Mouse (Mus musculus) adipose tissue, adult 10 weeks (tissue): Measurements from ENCODE around the gene Gm13272. TPM values are rescaled to one million over a fixed set of nuclear protein-coding genes. Genes with fewer than 3 reads are reported as not detected.

Experiments used
- polyA plus RNA-seq: library from polyadenylated mRNA; stranded (reverse); fragments of 350-450 nt; fragmentation: Illumina TruSeq; extraction: RNeasy Lipid Tissue Mini Kit (QIAGEN cat#74804); gene quantifications from one replicate; pipeline ENCODE4 v1.2.3, GENCODE M21; 2014; ENCODE audit warnings: low read depth, low replicate concordance

Gm13272 gene
- polyA plus RNA-seq, result not detected

DNA sequence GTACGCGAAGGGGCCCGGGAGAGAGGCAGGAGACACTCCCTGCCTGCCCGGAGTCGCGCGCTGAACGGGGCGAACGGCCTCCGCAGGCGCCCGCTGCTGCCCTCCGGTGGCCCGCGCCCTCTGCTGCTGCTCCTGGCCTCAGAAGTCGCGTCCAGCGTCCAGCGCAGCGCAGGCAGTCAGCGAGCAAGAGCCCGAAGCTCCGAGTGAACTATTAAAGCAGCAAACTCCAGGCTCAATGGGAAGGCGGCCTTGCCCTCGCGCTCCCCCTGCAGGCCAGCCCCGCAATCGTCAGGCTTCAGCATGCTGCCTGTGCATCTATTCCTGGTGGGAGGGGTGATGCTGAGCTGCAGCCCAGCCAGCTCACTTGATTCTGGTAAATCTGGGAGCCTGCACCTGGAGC lies at the start of gene Gm13272:
Gene Gm13272, plus strand, starts transcription at position 301 of the 400 bp plus-strand sequence.

DNA sequence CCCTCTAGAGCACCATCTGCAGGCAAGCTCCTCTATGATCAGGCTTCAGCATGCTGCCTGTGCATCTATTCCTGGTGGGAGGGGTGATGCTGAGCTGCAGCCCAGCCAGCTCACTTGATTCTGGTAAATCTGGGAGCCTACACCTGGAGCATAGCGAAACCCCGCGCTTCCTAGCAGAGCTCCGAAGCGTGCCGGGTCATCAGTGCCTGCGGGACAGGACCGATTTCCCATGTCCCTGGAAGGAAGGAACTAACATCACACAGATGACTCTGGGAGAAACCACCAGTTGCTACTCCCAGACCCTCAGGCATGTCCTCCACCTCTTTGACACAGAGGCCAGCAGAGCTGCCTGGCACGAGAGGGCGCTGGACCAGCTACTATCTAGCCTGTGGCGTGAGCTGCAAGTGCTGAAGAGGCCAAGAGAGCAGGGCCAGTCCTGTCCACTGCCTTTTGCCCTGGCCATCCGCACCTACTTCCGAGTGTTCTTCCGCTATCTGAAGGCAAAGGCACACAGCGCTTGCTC lies 24.8 kb upstream of the Gm13272 start, which contains the start of gene Gm13271:
Gene Gm13271, plus strand, starts transcription at position 51 of the 523 bp plus-strand sequence.

DNA sequence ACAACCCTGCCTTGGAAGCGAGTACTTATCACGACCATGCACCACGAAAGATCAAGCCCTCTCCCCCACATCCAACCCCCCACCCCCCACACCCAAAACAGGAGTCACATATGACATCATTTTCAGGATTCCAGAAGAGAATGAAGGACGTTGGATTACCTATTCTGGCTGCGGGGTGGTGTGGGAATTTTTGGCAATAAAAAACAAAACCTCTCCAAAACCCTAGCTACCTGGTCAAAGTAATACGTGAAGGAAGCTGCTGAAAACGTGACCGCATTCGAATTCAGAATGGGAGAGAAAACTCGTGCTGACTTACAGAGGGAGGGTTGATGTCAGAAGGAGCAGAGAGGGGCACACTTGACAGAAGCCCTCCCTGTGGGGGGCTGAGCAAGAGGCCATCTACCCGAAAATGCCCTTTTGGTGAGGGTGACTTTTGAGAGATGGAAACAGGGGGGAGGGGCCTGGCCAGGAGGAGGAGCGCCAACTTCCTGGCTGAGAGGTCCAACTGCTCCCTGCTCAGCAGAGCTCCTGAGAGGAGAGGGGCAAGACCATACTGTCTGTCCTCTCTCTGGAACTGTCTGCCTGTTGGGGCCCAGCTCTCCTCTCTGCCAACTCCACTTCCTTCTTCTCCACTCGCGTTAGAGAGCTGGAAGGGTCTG lies 19.9 kb upstream of the Gm13272 start, which contains the start of gene Gm13283:
Gene Gm13283, plus strand, starts transcription at position 510 of the 659 bp plus-strand sequence.

DNA sequence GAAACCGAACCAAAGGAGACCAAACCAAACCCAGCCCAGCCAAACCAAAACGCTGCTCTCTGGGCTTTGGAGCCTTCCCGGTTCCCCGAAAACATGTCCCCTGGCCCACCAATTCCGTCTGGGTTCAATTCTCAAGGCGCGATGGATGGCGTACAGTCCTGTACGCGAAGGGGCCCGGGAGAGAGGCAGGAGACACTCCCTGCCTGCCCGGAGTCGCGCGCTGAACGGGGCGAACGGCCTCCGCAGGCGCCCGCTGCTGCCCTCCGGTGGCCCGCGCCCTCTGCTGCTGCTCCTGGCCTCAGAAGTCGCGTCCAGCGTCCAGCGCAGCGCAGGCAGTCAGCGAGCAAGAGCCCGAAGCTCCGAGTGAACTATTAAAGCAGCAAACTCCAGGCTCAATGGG lies 6.1 kb upstream of the Gm13272 start, which contains the start of gene Gm13290:
Gene Gm13290, plus strand, starts transcription at position 301 of the 400 bp plus-strand sequence.

DNA sequence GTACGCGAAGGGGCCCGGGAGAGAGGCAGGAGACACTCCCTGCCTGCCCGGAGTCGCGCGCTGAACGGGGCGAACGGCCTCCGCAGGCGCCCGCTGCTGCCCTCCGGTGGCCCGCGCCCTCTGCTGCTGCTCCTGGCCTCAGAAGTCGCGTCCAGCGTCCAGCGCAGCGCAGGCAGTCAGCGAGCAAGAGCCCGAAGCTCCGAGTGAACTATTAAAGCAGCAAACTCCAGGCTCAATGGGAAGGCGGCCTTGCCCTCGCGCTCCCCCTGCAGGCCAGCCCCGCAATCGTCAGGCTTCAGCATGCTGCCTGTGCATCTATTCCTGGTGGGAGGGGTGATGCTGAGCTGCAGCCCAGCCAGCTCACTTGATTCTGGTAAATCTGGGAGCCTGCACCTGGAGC lies 3.0 kb upstream of the Gm13272 start, which contains the start of gene Gm13289:
Gene Gm13289, plus strand, starts transcription at position 301 of the 400 bp plus-strand sequence.

GRCm38 (mm10) chr4:88781831-88782230 lies 2.2 kb downstream of the Gm13272 start, which contains the start of gene Ifnz:
Ifnz (plus strand) TSS chr4:88782131.

GRCm38 (mm10) chr4:88785409-88785808 lies 5.8 kb downstream of the Gm13272 start, which contains the start of gene Gm13276:
Gm13276 (plus strand) TSS chr4:88785709.

DNA sequence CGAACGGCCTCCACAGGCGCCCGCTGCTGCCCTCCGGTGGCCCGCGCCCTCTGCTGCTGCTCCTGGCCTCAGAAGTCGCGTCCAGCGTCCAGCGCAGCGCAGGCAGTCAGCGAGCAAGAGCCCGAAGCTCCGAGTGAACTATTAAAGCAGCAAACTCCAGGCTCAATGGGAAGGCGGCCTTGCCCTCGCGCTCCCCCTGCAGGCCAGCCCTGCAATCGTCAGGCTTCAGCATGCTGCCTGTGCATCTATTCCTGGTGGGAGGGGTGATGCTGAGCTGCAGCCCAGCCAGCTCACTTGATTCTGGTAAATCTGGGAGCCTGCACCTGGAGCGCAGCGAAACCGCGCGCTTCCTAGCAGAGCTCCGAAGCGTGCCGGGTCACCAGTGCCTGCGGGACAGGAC lies 8.8 kb downstream of the Gm13272 start, which contains the start of gene Gm13277:
Gene Gm13277, plus strand, starts transcription at position 231 of the 400 bp plus-strand sequence.

GRCm38 (mm10) chr4:88791250-88791649 lies 11.6 kb downstream of the Gm13272 start, which contains the start of gene Gm13278:
Gm13278 (plus strand) TSS chr4:88791550.

DNA sequence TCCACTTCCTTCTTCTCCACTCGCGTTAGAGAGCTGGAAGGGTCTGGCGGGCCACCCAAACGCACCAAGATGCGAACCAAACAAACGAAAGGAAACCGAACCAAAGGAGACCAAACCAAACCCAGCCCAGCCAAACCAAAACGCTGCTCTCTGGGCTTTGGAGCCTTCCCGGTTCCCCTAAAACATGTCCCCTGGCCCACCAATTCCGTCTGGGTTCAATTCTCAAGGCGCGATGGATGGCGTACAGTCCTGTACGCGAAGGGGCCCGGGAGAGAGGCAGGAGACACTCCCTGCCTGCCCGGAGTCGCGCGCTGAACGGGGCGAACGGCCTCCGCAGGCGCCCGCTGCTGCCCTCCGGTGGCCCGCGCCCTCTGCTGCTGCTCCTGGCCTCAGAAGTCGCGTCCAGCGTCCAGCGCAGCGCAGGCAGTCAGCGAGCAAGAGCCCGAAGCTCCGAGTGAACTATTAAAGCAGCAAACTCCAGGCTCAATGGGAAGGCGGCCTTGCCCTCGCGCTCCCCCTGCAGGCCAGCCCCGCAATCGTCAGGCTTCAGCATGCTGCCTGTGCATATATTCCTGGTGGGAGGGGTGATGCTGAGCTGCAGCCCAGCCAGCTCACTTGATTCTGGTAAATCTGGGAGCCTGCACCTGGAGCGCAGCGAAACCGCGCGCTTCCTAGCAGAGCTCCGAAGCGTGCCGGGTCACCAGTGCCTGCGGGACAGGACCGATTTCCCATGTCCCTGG lies 14.5 kb downstream of the Gm13272 start, which contains the start of gene Gm13275:
Gene Gm13275, plus strand, starts transcription at position 552 of the 740 bp plus-strand sequence.

DNA sequence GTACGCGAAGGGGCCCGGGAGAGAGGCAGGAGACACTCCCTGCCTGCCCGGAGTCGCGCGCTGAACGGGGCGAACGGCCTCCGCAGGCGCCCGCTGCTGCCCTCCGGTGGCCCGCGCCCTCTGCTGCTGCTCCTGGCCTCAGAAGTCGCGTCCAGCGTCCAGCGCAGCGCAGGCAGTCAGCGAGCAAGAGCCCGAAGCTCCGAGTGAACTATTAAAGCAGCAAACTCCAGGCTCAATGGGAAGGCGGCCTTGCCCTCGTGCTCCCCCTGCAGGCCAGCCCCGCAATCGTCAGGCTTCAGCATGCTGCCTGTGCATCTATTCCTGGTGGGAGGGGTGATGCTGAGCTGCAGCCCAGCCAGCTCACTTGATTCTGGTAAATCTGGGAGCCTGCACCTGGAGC lies 17.4 kb downstream of the Gm13272 start, which contains the start of gene Gm13279:
Gene Gm13279, plus strand, starts transcription at position 301 of the 400 bp plus-strand sequence.

DNA sequence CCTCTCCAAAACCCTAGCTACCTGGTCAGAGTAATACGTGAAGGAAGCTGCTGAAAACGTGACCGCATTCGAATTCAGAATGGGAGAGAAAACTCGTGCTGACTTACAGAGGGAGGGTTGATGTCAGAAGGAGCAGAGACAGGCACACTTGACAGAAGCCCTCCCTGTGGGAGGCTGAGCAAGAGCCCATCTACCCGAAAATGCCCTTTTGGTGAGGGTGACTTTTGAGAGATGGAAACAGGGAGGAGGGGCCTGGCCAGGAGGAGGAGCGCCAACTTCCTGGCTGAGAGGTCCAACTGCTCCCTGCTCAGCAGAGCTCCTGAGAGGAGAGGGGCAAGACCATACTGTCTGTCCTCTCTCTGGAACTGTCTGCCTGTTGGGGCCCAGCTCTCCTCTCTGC lies 19.7 kb downstream of the Gm13272 start, which contains the start of gene Gm13285:
Gene Gm13285, plus strand, starts transcription at position 301 of the 400 bp plus-strand sequence.

GRCm38 (mm10) chr4:88802954-88803353 lies 23.3 kb downstream of the Gm13272 start, which contains the start of gene Gm13287:
Gm13287 (plus strand) TSS chr4:88803254.

DNA sequence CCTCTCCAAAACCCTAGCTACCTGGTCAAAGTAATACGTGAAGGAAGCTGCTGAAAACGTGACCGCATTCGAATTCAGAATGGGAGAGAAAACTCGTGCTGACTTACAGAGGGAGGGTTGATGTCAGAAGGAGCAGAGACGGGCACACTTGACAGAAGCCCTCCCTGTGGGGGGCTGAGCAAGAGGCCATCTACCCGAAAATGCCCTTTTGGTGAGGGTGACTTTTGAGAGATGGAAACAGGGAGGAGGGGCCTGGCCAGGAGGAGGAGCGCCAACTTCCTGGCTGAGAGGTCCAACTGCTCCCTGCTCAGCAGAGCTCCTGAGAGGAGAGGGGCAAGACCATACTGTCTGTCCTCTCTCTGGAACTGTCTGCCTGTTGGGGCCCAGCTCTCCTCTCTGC lies 25.6 kb downstream of the Gm13272 start, which contains the start of gene Gm13288:
Gene Gm13288, plus strand, starts transcription at position 301 of the 400 bp plus-strand sequence.

GRCm38 (mm10) chr4:88815928-88816327 lies 36.3 kb downstream of the Gm13272 start, which contains the start of gene Ifna7:
Ifna7 (plus strand) TSS chr4:88816228.

DNA sequence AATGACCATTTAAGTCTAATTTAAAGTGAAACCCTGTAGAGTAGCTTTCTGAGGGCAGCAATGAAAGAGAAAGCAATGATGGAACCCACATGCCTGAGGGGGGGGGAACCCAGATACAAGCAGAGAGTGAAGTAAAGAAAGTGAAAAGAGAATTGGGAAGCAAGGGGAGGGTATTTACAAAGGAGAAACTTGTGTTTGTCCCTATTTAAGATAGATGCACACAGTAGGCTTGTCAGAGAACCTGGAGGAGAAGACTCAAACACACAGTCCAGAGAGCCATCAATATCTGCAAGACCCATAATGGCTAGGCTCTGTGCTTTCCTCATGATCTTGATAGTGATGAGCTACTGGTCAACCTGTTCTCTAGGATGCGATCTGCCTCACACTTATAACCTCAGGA lies 40.0 kb downstream of the Gm13272 start, which contains the start of gene Ifna11:
Gene Ifna11, plus strand, starts transcription at position 301 of the 400 bp plus-strand sequence.

GRCm38 (mm10) chr4:88827116-88827515 lies 47.5 kb downstream of the Gm13272 start, which contains the start of gene Ifna6:
Ifna6 (plus strand) TSS chr4:88827416.

Other genes with a start within 250 kb of the Gm13272 start
- not detected for gene Ifna15, start 221.6 kb upstream of the Gm13272 start, polyA plus RNA-seq
- gene Ifna14, start 208.1 kb upstream of the Gm13272 start, polyA plus RNA-seq, result not detected
- not detected for gene Ifna9, start 187.5 kb upstream of the Gm13272 start, polyA plus RNA-seq
- not detected for gene Ifna12, start 176.5 kb upstream of the Gm13272 start, polyA plus RNA-seq
- not detected for gene C87499, start 145.4 kb upstream of the Gm13272 start, polyA plus RNA-seq
- gene Ifna13, start 135.4 kb upstream of the Gm13272 start, polyA plus RNA-seq, result not detected
- not detected for gene Ifna16, start 102.9 kb upstream of the Gm13272 start, polyA plus RNA-seq
- gene Ifna2, start 95.9 kb upstream of the Gm13272 start, polyA plus RNA-seq, result not detected
- not detected for gene Ifnab, start 88.5 kb upstream of the Gm13272 start, polyA plus RNA-seq
- gene Gm26566, start 58.0 kb upstream of the Gm13272 start, polyA plus RNA-seq, result 0.62 TPM
- 33.9 TPM for gene Klhl9, start 57.4 kb upstream of the Gm13272 start, polyA plus RNA-seq
- gene Gm13271, start 25.0 kb upstream of the Gm13272 start, polyA plus RNA-seq, result not detected
- gene Gm13283, start 19.7 kb upstream of the Gm13272 start, polyA plus RNA-seq, result not detected
- gene Gm13290, start 6.0 kb upstream of the Gm13272 start, polyA plus RNA-seq, result not detected
- gene Gm13289, start 2.9 kb upstream of the Gm13272 start, polyA plus RNA-seq, result not detected
- gene Ifnz, start 2.3 kb downstream of the Gm13272 start, polyA plus RNA-seq, result not detected
- not detected for gene Gm13276, start 5.9 kb downstream of the Gm13272 start, polyA plus RNA-seq
- gene Gm13277, start 8.8 kb downstream of the Gm13272 start, polyA plus RNA-seq, result not detected
- not detected for gene Gm13278, start 11.7 kb downstream of the Gm13272 start, polyA plus RNA-seq
- gene Gm13275, start 14.6 kb downstream of the Gm13272 start, polyA plus RNA-seq, result not detected
- gene Gm13279, start 17.5 kb downstream of the Gm13272 start, polyA plus RNA-seq, result not detected
- gene Gm13285, start 19.8 kb downstream of the Gm13272 start, polyA plus RNA-seq, result not detected
- not detected for gene Gm13287, start 23.4 kb downstream of the Gm13272 start, polyA plus RNA-seq
- not detected for gene Gm13288, start 25.7 kb downstream of the Gm13272 start, polyA plus RNA-seq
- not detected for gene Ifna7, start 36.4 kb downstream of the Gm13272 start, polyA plus RNA-seq
- gene Ifna11, start 40.1 kb downstream of the Gm13272 start, polyA plus RNA-seq, result not detected
- gene Ifna6, start 47.6 kb downstream of the Gm13272 start, polyA plus RNA-seq, result not detected
- gene Ifna5, start 55.7 kb downstream of the Gm13272 start, polyA plus RNA-seq, result not detected
- not detected for gene Ifna4, start 62.0 kb downstream of the Gm13272 start, polyA plus RNA-seq
- not detected for gene Ifna1, start 70.2 kb downstream of the Gm13272 start, polyA plus RNA-seq
- gene Ifne, start 100.4 kb downstream of the Gm13272 start, polyA plus RNA-seq, result not detected